Mouse (Mus musculus) embryonic facial prominence, embryonic 15.5 days (tissue): ENCODE measurements around the gene 1700003H04Rik. TPM values are rescaled to one million over a fixed set of nuclear protein-coding genes. Genes with fewer than 3 reads are reported as not detected.

ENCODE experiments used
- ATAC-seq: fragments of 200-750 bp; cut with Nextera tagmentation; 2 replicates; pipeline ENCODE4 v1.8.0; 2017; ENCODE audit warnings: low read depth, moderate TSS enrichment; ENCODE audit not compliant: insufficient number of reproducible peaks, low FRiP score, low TSS enrichment
- H3K27ac ChIP-seq: fragments of 300-500 bp; sonication (generic); replicated peaks from 2 replicates; pipeline ENCODE4 v1.5.1; 2015; ENCODE audit warnings: mild to moderate bottlenecking, inconsistent platforms
- H3K27me3 ChIP-seq: fragments of 300-500 bp; sonication (generic); 2 replicates; pipeline ENCODE4 v1.6.1; 2015; ENCODE audit warnings: inconsistent platforms
- H3K36me3 ChIP-seq: fragments of 300-500 bp; sonication (generic); 2 replicates; pipeline ENCODE4 v1.6.1; 2015; ENCODE audit warnings: mild to moderate bottlenecking, inconsistent platforms
- H3K4me1 ChIP-seq: fragments of 300-500 bp; sonication (generic); 2 replicates; pipeline ENCODE4 v1.6.1; 2015; ENCODE audit warnings: inconsistent platforms
- H3K4me2 ChIP-seq: fragments of 300-500 bp; sonication (generic); replicated peaks from 2 replicates; pipeline ENCODE4 v1.6.1; 2015; ENCODE audit warnings: mild to moderate bottlenecking, inconsistent platforms
- H3K4me3 ChIP-seq: fragments of 300-500 bp; sonication (generic); replicated peaks from 2 replicates; pipeline ENCODE4 v1.5.1; 2015; ENCODE audit warnings: mild to moderate bottlenecking, inconsistent platforms
- H3K9ac ChIP-seq: fragments of 300-500 bp; sonication (generic); 2 replicates; pipeline ENCODE4 v1.6.1; 2015; ENCODE audit warnings: inconsistent platforms
- H3K9me3 ChIP-seq: fragments of 300-500 bp; sonication (generic); replicated peaks from 2 replicates; pipeline ENCODE4 v1.6.1; 2016; ENCODE audit warnings: inconsistent platforms
- WGBS: fragments of 180-500 bp; shearing (Covaris S2); methylation state at CpG from one replicate; pipeline ENCODE4 v1.1.7; 2015; 5-methylcytosine and 5-hydroxymethylcytosine counted together
- polyA plus RNA-seq: library from polyadenylated mRNA; unstranded; fragments of >200 nt; fragmentation: Nextera tagmentation; extraction: Ambion mirVana; gene quantifications from 2 replicates; pipeline ENCODE4 v1.2.1, GENCODE M21; 2015

Gene 1700003H04Rik
- polyA plus RNA-seq, 1 experiment from 2014 or later, result not detected

- no peak overlapping the region for H3K4me3 ChIP-seq
- 65% methylated on average over 10 of the region's 10 CpGs for WGBS
- H3K4me2 ChIP-seq, result no peak overlapping the region
- no peak overlapping the region for H3K9ac ChIP-seq
- H3K4me1 ChIP-seq, result no peaks in the 10 kb centered on the region
- H3K9me3 ChIP-seq, result no peaks in the 10 kb centered on the region
- no peaks in the 10 kb centered on the region for H3K36me3 ChIP-seq
- H3K27me3 ChIP-seq, result no peaks in the 10 kb centered on the region
- ATAC-seq, result peak; percentile 54; the same call in 1 of the 2 replicates
- H3K27ac ChIP-seq, result no peak overlapping the region
Measured at GRCm38 (mm10) chr3:124548898-124549297, 32.0 kb downstream of the 1700003H04Rik start.

- no peak overlapping the region for H3K9ac ChIP-seq
- no peak for ATAC-seq
- H3K4me1 ChIP-seq, result no peaks in the 10 kb centered on the region
- H3K27me3 ChIP-seq, result no peaks in the 10 kb centered on the region
- 66% methylated on average over 2 of the region's 2 CpGs for WGBS
- no peak overlapping the region for H3K4me3 ChIP-seq
- no peak overlapping the region for H3K4me2 ChIP-seq
- no peaks in the 10 kb centered on the region for H3K36me3 ChIP-seq
- H3K27ac ChIP-seq, result no peak overlapping the region
- no peaks in the 10 kb centered on the region for H3K9me3 ChIP-seq
Measured at GRCm38 (mm10) chr3:124538260-124538659, 42.6 kb downstream of the 1700003H04Rik start.

- 42% methylated on average over 1 of the region's 1 CpGs for WGBS
- no peak overlapping the region for H3K27ac ChIP-seq
- no peaks in the 10 kb centered on the region for H3K4me1 ChIP-seq
- ATAC-seq, result no peak
- no peaks in the 10 kb centered on the region for H3K9me3 ChIP-seq
- H3K27me3 ChIP-seq, result no peaks in the 10 kb centered on the region
- no peak overlapping the region for H3K4me2 ChIP-seq
- H3K36me3 ChIP-seq, result no peaks in the 10 kb centered on the region
- no peak overlapping the region for H3K4me3 ChIP-seq
- no peak overlapping the region for H3K9ac ChIP-seq
Measured at GRCm38 (mm10) chr3:124536602-124537001, 44.3 kb downstream of the 1700003H04Rik start.

GRCm38 (mm10) chr3:124518786-124519185, 62.1 kb downstream of the 1700003H04Rik start:
- Histone ChIP-seq H3K27me3 (no peaks in the 10 kb centered on the region), H3K9me3 (no peaks in the 10 kb centered on the region), H3K4me1 (no peaks in the 10 kb centered on the region), H3K4me3 (no peak overlapping the region), H3K9ac (no peak overlapping the region), H3K36me3 (no peaks in the 10 kb centered on the region), H3K27ac (no peak overlapping the region), H3K4me2 (no peak overlapping the region)
- 59% methylated on average over 2 of the region's 2 CpGs for WGBS
- no peak for ATAC-seq

Other genes starting within 250 kb of the 1700003H04Rik start
- not detected in 2 replicates for gene 1700006A11Rik, start 155.1 kb downstream of the 1700003H04Rik start, polyA plus RNA-seq